Mouse (Mus musculus): ENCODE measurements around the gene Rbbp4.

Gene Rbbp4

DNA sequence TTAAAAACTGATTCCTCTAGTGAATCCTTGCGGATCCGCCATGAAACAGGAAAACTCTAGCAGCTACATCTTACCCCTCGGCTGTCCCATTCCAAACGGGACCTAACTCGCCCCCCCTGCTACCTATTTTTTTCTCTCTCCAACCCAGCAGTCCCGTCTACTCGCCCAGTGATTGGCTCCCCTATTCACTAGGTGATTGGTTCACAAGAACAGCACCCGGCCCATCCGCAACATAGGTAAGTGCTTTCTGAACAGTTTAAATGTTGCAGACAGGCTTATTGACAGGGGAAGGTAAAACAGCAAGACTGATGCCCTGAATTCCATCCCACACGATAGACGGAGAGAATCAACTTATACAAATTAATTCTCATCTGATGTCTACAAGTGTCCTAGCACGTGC is 18.0 kb upstream of the Rbbp4 start:
- no peak for DNase-seq (ENCODE audit: low spot score)

GRCm38 (mm10) chr4:129351111-129351510 is 15.9 kb upstream of the Rbbp4 start:
- DNase-seq (ENCODE audit: low spot score): no peak

DNA sequence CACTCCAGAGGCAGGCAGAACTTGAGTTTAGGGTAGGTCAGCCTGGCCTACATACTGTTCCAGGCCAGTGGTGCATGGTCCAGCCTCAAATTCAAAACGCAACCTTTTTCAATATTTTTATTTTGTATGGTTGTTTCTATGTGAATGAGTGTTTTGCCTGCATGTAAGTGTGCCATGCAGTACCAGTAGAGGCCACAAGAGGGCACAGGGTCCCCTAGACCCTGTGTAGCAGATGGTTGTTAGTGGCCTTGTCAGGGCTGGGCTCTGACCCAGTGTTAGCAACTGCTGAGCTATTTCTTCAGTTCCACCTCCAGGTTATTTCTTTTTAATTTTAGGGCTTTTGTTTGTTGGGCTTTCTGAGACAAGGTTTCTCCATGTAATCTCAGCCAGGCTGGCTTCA is 15.5 kb upstream of the Rbbp4 start:
- DNase-seq (ENCODE audit: low spot score): peak; percentile 52

- DNase-seq (ENCODE audit: low spot score): no peak
Observed at GRCm38 (mm10) chr4:129346481-129347154, 11.4 kb upstream of the Rbbp4 start.

- no peak for DNase-seq (ENCODE audit: low spot score)
Observed at GRCm38 (mm10) chr4:129342705-129343104, 7.5 kb upstream of the Rbbp4 start.

DNA sequence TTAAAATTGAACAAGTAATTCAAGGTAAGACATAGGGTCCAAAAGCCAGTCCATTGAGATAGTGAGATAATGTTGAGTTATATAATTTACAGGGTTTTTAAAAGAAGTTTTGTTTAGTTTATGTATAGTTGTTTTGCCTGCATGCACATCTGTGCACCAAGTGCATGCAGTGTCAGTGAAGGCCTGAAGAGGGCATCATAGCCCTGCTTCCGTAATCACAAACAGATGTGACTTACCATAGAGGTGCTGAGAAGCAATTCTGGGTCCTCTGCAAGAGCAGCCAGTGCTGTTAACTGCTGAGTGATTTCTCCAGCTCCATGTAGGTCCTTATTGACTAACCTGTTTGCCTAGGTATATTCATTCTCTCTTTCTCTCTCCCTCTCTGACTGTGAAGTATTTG is 6.7 kb upstream of the Rbbp4 start:
- no peak for DNase-seq (ENCODE audit: low spot score)

GRCm38 (mm10) chr4:129339743-129340142 is 4.6 kb upstream of the Rbbp4 start:
- no peak for DNase-seq (ENCODE audit: low spot score)

DNA sequence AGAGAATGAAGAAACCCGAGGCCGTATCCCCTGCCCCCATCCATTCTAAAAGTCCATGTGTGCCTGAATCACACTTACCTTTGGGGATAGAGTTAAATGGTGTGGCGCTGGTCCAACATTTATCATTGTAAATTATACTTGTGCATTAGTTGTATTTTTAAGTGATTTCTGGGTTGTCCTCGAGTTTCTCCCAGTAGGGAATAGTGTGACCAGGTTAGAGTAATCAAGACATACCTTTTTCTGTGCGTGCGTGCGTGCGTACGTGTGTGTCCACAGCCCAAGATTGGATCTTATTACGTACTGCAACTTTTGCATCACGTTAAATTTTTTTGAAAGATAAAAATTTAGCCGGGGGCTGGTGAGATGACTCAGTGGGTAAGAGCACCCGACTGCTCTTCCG is 1.1 kb upstream of the Rbbp4 start:
- DNase-seq (ENCODE audit: low spot score): no peak

DNA sequence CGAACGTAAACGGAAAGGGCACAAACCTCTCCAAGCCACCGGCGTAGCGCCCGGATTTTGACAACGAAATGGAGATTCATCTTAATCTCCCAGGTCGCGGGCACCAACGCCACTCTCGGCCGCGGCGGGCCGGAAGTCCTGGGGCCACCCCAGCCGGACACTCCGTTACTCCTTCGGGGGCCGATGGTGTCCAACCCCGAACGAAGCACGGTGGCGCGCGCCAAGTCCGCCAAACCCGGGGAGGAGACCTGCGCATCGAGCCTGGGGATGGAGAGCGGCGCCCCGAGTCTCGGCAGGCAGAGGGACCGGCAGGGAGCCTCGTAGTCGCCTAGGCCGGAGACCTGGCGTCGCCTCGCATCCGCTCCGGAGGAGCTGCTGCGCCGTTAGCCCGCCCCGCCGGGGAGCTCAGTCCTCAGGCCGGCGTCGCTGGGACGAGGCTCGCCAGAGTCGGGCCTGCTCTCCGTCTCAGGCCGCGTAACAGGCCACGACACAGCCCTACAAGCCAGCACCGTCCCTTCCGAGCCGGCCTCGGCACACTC is 424 bp downstream of the Rbbp4 start:
- DNase-seq (ENCODE audit: low spot score): no peak

DNA sequence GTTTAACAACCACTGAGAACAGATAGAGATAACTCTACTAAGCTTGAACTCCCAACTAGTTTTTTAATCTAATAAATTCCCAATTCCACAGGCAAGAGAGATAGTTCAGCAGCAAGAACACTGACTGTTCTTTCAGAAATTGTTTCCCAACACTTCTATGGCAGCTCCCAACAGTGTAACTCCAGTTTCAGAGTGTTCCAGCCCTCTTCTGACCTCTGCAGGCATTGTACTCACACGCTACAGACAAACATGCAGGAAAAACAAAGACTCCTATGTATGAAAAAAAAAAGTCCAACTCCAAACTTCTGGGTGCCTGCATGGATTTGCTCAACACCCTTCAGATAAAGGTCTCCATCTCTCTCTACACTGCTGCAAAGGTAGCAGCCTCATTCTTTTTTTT is 2.3 kb downstream of the Rbbp4 start:
- no peak for DNase-seq (ENCODE audit: low spot score)

DNA sequence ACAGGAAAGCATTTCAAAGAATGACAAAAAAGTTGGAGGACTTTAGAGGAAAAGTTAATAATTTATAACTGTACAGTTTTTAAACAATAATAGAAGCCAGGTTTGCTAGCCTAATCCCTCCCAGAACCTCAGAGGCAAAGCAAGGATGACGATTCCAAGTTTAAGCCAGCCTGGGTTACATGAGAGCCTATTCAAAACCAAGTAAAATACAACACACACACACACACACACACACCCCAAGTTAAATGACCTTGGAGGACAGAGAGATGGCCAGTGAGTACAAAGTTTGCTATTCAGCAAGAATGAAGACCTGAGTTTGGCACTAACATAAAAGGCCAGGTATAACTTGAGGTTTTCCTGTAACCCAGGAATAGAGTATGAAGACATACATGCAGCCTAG is 9.0 kb downstream of the Rbbp4 start:
- DNase-seq (ENCODE audit: low spot score): no peak

DNA sequence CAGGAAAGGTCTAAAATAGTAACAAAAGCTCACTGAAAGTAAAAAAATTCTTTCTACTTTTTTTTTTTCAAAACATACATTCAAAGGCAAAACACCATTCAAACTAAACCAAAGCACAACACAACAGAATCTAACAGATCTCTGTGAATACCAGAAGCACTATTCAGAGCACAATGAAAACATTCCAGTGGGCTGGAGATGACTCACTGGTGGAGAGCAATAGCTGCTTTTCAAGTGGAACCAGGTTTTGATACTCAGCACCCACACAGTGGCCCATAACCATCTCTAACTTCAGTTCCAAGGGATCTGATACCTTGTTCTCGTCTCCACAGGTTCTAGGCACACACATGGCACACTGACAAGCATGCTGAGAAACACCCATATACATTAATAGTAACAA is 10.4 kb downstream of the Rbbp4 start:
- DNase-seq (ENCODE audit: low spot score): no peak

GRCm38 (mm10) chr4:129323491-129323890 is 11.7 kb downstream of the Rbbp4 start:
- no peak for DNase-seq (ENCODE audit: low spot score)

- no peak for DNase-seq (ENCODE audit: low spot score)
Observed at GRCm38 (mm10) chr4:129322042-129322441, 13.1 kb downstream of the Rbbp4 start.

- DNase-seq (ENCODE audit: low spot score): no peak
Observed at GRCm38 (mm10) chr4:129320876-129321275, 14.3 kb downstream of the Rbbp4 start.

GRCm38 (mm10) chr4:129313886-129314285 is 21.3 kb downstream of the Rbbp4 start:
- DNase-seq (ENCODE audit: low spot score): no peak

- no peak for DNase-seq (ENCODE audit: low spot score)
Observed at GRCm38 (mm10) chr4:129307936-129308335, 27.2 kb downstream of the Rbbp4 start.

GRCm38 (mm10) chr4:129304306-129304705 is 30.9 kb downstream of the Rbbp4 start:
- no peak for DNase-seq (ENCODE audit: low spot score)

DNA sequence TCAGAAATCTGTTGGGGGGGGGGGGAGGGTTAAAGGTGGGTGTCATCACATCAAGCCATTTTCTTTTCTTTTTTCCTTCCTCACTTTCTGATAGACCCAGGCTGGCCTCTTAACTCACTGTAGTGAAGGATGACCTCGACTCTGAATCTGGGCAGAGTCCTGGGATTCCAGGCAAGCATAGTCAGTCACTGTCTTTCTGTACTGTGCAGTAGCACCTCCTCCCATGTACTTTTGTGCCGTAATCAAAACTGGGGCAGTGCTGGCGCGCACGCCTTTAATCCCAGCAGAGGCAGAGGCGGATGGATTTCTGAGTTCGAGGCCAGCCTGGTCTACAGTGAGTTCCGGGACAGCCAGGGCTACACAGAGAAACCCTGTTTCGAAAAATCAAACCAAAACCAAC is 31.4 kb downstream of the Rbbp4 start:
- DNase-seq (ENCODE audit: low spot score): no peak

DNA sequence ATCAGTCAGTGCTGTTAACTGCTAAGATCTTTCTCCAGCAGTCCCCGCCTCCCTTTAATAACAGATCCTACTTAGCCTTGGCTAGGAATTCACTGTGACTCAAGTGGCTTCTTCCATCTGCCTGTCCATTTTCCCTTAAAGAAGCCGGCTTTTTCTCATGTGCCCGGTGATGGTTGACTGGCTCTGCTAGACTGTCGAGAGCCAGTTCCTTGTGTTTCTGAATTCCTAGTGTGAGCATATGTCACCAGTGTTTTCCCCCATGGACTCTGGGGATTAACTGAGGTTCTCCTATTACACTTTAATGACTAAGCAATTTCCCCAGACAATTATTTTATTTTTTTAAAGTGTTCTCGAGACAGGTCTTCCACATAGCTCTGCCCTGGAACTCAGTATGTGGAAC is 31.8 kb downstream of the Rbbp4 start:
- DNase-seq (ENCODE audit: low spot score): no peak

DNA sequence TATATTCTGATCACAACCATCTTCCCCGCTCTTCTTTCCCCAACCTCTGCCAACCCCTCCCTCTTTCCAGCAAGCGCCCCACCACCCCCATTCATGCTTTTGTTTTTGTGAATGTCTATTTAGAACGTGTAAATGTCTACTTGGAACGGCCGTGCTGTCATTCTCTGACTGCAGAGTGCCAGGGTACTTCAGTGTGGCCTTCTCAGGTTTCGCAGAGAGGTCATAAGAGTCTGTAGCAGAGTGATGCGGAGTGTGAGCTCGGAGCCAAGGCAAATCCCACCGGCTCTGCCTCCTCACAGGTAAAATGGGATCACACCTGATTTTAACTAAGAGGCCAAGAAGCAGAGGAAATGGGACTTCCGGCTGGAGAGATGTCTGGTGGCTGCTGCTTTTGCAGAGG is 36.0 kb downstream of the Rbbp4 start:
- no peak for DNase-seq (ENCODE audit: low spot score)

- no peak for DNase-seq (ENCODE audit: low spot score)
Observed at GRCm38 (mm10) chr4:129297724-129298123, 37.4 kb downstream of the Rbbp4 start.

DNA sequence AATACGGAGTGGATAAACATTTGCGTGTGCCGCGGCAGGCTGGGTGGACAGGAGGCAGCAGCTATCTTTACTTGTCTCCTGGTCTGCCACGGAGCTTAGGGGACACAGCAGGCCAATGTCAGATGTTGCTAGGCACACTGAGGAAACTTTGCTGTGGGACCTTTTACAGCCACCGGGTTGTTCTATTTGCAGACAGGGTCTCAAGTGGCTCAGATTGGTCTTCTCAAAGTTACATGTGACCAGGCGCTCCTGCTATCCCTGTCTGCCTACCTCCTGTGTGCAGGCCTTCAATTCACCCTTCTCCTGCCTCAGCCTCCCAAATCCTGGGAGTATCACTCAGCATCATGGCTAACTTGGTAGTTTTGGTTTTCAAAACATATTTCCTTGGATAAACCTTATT is 39.1 kb downstream of the Rbbp4 start:
- DNase-seq (ENCODE audit: low spot score): no peak

- peak; percentile 82 for DNase-seq (ENCODE audit: low spot score)
Observed at GRCm38 (mm10) chr4:129295188-129295587, 40.0 kb downstream of the Rbbp4 start.

Measured in yolk sac, embryonic 10.5 days (tissue).